Mouse (Mus musculus): Measurements from ENCODE around the gene Snu13. TPM values are rescaled to one million over a fixed set of nuclear protein-coding genes. Genes with fewer than 3 reads are reported as not detected.

Gene Snu13
- total and polyA plus RNA-seq, 3 experiments, result 49.5 to 52.7 (median 49.5) TPM

DNA sequence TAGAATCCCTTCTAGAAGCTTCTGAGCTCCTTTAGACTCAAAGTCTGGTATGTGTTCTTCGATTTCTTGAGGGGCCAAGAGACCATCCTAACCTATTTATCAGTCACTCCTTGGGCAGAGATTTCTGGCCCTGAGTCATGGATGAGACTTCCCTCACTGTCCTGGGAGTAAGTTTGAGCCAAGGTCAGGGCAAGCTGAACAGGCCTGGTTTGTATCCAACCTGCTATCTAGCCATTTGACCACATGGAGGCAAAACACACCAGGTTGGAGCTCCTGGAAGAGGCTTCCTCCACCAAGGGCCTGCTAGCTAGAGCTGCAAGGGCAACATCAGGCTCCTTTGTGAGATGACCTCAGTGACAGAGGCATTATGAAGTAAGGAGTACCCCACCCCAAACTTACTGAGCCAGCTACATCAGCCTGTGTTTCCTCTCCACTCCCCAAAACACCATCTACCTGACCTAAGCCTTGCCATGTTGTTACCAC, 11.4 kb upstream of the Snu13 start, which contains the start of gene 4930407I10Rik:
Gene 4930407I10Rik (plus strand): TSS at position 433 of the 483 bp plus-strand sequence.
- no peaks in the 10 kb centered on the region for H3K4me1 ChIP-seq (ENCODE audit: control insufficient read depth, insufficient read depth, low read length)
- no peak within 1 kb of the TSS for H3K27ac ChIP-seq
- H3K36me3 ChIP-seq (ENCODE audit: control insufficient read depth, insufficient read depth, low read length), result no peaks in the 10 kb centered on the region
- no peaks in the 10 kb centered on the region for H3K27me3 ChIP-seq (ENCODE audit: control insufficient read depth, insufficient read depth, low read length)
- H3K4me3 ChIP-seq, result no peak within 1 kb of the TSS
- 79% methylated on average over 1 of the region's 1 CpGs for WGBS
- intact Hi-C loops (cut with DNase I), result no loop called here
- TF ChIP-seq CTCF (IDR thresholded peaks at IDR 0.05) (no peak), EP300 (IDR thresholded peaks at IDR 0.05; ENCODE audit: insufficient read depth, low read depth, low read length) (no peak), POLR2A (IDR thresholded peaks at IDR 0.05; ENCODE audit: insufficient read depth, low read depth, low read length) (no peak)
- no peak within 1 kb of the TSS for H3K9ac ChIP-seq (ENCODE audit: low read depth, low read length)
- no peaks in the 10 kb centered on the region for H3K79me2 ChIP-seq (replicated peaks; ENCODE audit: control insufficient read depth, insufficient read depth, low read length)
- DNase-seq, result no peak

DNA sequence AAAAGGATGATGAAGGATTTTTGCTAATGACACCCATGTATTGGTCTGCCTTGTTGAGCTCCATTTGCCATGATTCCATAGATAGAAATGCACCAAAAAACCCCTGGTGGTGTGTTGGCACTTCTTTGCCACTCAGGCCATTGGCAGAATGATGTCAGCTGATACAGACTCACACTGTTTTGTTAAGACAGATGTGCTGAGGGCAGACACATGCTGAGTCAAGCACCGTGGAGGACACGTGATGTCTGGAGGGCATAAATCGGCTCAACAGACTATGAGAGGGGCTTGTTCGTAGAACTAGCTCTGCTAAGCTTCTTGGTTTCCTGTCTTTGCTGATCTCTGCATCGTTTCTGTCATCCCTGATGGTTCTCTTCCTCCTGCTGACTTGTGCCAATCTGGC, 5.1 kb upstream of the Snu13 start:
- no peaks in the 10 kb centered on the region for H3K27me3 ChIP-seq (ENCODE audit: control insufficient read depth, insufficient read depth, low read length)
- H3K4me1 ChIP-seq (ENCODE audit: control insufficient read depth, insufficient read depth, low read length), result no peaks in the 10 kb centered on the region
- TF ChIP-seq EP300 (IDR thresholded peaks at IDR 0.05; ENCODE audit: insufficient read depth, low read depth, low read length) (no peak), CTCF (IDR thresholded peaks at IDR 0.05) (no peak), POLR2A (IDR thresholded peaks at IDR 0.05; ENCODE audit: insufficient read depth, low read depth, low read length) (no peak)
- no peaks in the 10 kb centered on the region for H3K36me3 ChIP-seq (ENCODE audit: control insufficient read depth, insufficient read depth, low read length)
- no peak overlapping the region for H3K27ac ChIP-seq
- H3K9ac ChIP-seq (ENCODE audit: low read depth, low read length), result no peak overlapping the region
- intact Hi-C loops (cut with DNase I), result no loop called here
- 55% methylated on average over 5 of the region's 5 CpGs for WGBS
- H3K79me2 ChIP-seq (replicated peaks; ENCODE audit: control insufficient read depth, insufficient read depth, low read length), result no peaks in the 10 kb centered on the region
- DNase-seq, result no peak
- H3K4me3 ChIP-seq, result no peak overlapping the region

DNA sequence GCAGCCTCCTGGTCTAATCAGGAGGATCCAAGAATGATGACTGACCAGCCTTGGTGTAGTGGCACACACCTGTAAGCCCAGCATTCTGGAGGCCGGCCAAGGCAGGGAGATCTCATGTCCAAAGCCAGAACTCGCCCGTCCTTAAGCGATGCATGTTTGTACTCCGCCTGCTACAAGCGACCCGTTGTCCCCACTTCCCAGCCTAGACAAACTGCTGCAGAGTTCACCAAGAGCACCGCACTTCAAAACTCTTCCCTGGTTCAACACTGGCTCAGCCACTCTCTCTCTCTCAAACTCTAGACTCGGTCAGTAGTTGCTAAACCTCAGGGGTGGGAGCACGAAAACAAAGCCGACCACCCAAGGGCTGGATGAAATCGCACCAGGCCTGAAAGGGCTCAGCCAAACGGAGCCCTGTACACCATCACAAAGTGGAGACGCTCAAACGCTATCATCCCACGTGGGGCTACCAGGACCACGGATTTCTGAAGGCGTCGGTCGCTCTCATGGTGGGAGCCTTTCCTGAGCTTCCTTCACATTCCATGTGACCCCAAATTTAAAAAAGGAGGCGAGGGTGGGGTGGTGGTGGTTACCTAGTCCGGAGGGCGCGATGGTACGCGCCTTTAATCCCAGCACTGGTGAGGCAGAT, 1.0 kb downstream of the Snu13 start:
- Histone ChIP-seq H3K27ac (peak overlapping the region; percentile 93; the same call in 1 of the 2 replicates), H3K79me2 (replicated peaks; ENCODE audit: control insufficient read depth, insufficient read depth, low read length) (peaks cover 6% of the 10 kb centered on the region; the same call in 1 of the 2 replicates), H3K4me3 (peak overlapping the region; percentile 80), H3K9ac (ENCODE audit: low read depth, low read length) (peak overlapping the region; percentile 92), H3K4me1 (ENCODE audit: control insufficient read depth, insufficient read depth, low read length) (peaks cover 6% of the 10 kb centered on the region), H3K36me3 (ENCODE audit: control insufficient read depth, insufficient read depth, low read length) (no peaks in the 10 kb centered on the region), H3K27me3 (ENCODE audit: control insufficient read depth, insufficient read depth, low read length) (no peaks in the 10 kb centered on the region)
- 2% methylated on average over 26 of the region's 26 CpGs for WGBS
- intact Hi-C loops (cut with DNase I), result no loop called here
- no peak for TF ChIP-seq EP300 (IDR thresholded peaks at IDR 0.05; ENCODE audit: insufficient read depth, low read depth, low read length)
- no peak for TF ChIP-seq CTCF (IDR thresholded peaks at IDR 0.05)
- no peak for TF ChIP-seq POLR2A (IDR thresholded peaks at IDR 0.05; ENCODE audit: insufficient read depth, low read depth, low read length)
- no peak for DNase-seq

GRCm38 (mm10) chr15:82044166-82044784, 3.1 kb downstream of the Snu13 start:
- TF ChIP-seq EP300 (IDR thresholded peaks at IDR 0.05; ENCODE audit: insufficient read depth, low read depth, low read length), result no peak
- TF ChIP-seq POLR2A (IDR thresholded peaks at IDR 0.05; ENCODE audit: insufficient read depth, low read depth, low read length), result no peak
- TF ChIP-seq CTCF (IDR thresholded peaks at IDR 0.05), result peak; percentile 61
- Histone ChIP-seq H3K9ac (ENCODE audit: low read depth, low read length) (no peak overlapping the region), H3K27me3 (ENCODE audit: control insufficient read depth, insufficient read depth, low read length) (no peaks in the 10 kb centered on the region), H3K36me3 (ENCODE audit: control insufficient read depth, insufficient read depth, low read length) (no peaks in the 10 kb centered on the region), H3K4me3 (no peak overlapping the region), H3K4me1 (ENCODE audit: control insufficient read depth, insufficient read depth, low read length) (peaks cover 6% of the 10 kb centered on the region), H3K27ac (no peak overlapping the region), H3K79me2 (replicated peaks; ENCODE audit: control insufficient read depth, insufficient read depth, low read length) (peaks cover 6% of the 10 kb centered on the region; the same call in 1 of the 2 replicates)
- no peak for DNase-seq
- intact Hi-C loops (cut with DNase I), result no loop called here
- WGBS, result 95% methylated on average over 7 of the region's 7 CpGs

DNA sequence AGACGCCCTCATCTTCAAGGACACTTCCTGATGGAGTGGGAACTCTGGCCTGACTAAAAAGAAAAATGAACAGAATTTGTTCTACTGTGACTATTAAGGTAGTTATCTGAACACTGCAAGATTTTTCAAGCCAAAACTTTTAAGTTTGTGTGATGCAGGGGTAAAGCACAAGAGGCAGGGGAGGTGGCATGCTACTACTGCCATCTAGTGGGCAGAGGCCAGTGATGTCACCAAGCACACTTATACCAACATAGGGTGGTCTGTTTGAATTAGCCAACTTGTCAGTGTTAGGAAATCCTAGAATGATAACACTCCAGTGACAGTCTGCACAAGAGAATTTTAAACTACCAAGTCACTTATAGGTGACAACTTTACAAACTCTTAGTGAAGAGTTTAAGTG, 6.7 kb downstream of the Snu13 start:
- intact Hi-C loops (cut with DNase I), result loop anchor here (2.0 kb wide), 1 partner anchor 80 kb away; the partner anchor contains the start of gene Pmm1
- no peak overlapping the region for H3K4me3 ChIP-seq

More for the DNA sequence above, 6.7 kb downstream of the Snu13 start:
- H3K27me3 ChIP-seq (ENCODE audit: control insufficient read depth, insufficient read depth, low read length), result no peaks in the 10 kb centered on the region
- no peak overlapping the region for H3K9ac ChIP-seq (ENCODE audit: low read depth, low read length)
- no peaks in the 10 kb centered on the region; the same call in 1 of the 2 replicates for H3K36me3 ChIP-seq (ENCODE audit: control insufficient read depth, insufficient read depth, low read length)
- TF ChIP-seq CTCF (IDR thresholded peaks at IDR 0.05) (peak; percentile 93), EP300 (IDR thresholded peaks at IDR 0.05; ENCODE audit: insufficient read depth, low read depth, low read length) (0 out of 2 replicates have a peak, but pooled peaks have one; percentile 29), POLR2A (IDR thresholded peaks at IDR 0.05; ENCODE audit: insufficient read depth, low read depth, low read length) (no peak)
- no peaks in the 10 kb centered on the region for H3K79me2 ChIP-seq (replicated peaks; ENCODE audit: control insufficient read depth, insufficient read depth, low read length)
- 97% methylated on average over 1 of the region's 1 CpGs for WGBS
- DNase-seq, result peak in 1 of 2 experiments; percentile 26
- no peak overlapping the region for H3K27ac ChIP-seq
- 0 out of 2 replicates have a peak, but pooled peaks cover 1% of the 10 kb centered on the region for H3K4me1 ChIP-seq (ENCODE audit: control insufficient read depth, insufficient read depth, low read length)

Measured in heart, adult 2 months (tissue).